Mouse (Mus musculus) cerebellum, postnatal 25 days (tissue): ENCODE data around the gene Cacna1e.

Source experiments
- DNase-seq, 2 experiments: peaks; one replicate each; pipeline ENCODE4 v3.0.0; 2021; ENCODE audit warnings: mixed read lengths in 2 of 2

Gene Cacna1e

DNA sequence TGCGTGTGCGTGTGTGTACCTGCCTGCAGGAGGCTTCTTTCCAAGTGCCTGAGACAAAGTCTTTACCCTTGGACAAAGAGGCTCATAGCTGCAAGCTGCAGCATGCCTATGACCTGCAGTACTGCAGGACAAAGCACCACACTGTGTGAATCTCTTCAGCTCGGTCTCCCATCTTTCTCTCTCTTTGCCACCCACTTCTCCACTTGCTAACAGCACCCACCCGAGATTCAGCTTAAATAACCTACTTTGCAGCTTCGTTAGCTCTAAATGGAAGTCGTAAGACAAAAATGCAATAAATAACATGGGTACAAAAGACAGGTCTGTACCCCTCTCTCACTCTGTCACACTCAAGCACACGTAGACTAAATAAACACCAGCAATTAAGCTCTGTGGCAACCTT lies 268.5 kb downstream of the Cacna1e start:
- DNase-seq = no peak

DNA sequence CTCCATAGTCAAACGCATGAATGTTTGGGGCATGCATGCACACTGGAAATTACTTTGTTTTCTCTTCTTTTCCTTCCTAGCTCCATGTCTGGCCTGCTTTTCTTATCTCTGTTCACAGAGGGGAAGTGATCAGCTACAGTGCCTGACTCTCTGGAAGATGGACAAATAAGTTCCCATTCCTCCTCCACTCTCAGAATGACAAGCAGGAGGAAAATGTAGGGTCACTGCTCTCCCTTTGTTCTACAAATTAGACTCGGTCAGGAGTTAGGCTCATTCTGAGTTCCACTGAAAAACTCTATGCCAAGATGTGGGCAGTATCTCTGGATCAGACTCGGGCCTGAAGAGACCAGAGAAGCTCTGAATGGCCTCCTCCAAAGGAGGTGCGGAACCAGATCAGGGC lies 275.8 kb downstream of the Cacna1e start:
- DNase-seq = no peak

DNA sequence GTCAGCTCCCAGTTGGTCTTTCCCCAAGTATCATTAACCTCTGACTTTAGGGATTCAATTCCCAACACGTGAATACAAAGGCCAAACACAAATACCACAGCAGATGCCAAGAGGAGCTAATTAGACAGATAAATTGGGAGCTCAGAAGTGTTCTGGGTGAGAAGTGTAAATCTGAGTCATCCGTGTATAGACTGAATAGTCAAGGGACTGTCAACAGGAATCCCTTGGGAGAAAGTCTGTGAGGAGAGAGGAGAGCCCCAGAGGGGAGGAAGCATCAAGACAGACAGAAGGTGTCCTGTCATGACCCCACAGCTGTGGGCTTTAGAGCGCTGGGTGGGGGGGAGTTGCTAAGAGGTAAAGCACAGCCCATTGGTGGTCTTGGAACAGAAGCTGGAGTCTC lies 276.9 kb downstream of the Cacna1e start:
- no peak for DNase-seq

DNA sequence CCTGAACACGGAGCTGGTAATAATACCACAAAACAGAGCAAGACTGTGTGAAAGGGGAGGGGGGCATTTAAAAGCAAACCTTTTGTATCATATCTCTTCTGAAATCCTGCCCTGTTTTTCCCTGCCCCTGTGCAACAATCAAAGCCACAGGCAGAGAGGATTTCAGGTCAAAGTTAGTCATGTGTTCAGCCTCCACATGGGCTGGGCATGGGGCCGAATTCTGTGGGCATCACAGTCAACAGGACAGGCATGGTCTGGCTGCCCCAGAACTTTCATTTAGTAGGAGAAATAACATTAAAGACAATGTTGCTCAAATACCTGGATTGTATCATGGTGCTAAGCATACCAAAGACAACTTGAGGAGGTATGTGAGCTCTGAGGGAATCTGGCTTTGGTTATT lies 278.7 kb downstream of the Cacna1e start:
- peak; percentile 67 to 81 for DNase-seq

DNA sequence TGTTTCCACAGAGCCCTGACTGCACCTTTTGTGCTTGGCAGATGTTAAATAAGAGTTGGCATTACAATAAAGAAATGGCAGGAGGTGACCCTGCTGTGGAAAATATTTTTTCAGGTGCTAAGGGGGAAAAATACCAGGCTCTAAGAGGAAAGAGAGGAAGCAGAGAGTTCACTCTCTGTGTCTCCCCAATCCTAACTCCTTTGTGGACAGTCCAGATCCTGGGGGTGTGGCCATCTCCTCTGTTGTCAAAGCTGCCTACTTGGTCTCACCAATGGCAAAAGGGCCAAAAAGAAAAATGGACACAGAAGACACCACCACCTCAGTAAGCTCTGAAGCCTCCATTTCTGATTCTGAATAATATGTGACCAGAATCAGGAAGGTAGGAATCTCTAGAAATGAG lies 280.5 kb downstream of the Cacna1e start:
- DNase-seq = no peak

DNA sequence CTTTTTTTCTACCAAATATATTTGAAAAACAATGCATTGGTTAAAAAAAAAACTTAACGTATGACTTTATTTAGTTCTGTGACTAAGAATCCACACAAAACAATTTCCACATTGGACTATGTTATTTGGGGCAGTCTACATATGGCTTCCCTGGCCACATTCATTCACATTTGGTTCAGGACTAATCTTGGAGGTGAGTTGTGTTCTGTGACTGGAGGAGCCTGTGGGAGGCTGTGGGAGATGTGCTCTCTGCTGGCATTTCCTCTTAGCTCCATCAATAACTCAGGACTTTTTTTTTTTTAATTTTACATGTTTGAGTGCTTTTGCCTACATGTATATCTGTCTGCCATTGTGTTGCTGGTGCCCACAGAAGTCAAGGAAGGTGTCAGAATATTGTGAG lies 281.8 kb downstream of the Cacna1e start:
- DNase-seq = no peak

DNA sequence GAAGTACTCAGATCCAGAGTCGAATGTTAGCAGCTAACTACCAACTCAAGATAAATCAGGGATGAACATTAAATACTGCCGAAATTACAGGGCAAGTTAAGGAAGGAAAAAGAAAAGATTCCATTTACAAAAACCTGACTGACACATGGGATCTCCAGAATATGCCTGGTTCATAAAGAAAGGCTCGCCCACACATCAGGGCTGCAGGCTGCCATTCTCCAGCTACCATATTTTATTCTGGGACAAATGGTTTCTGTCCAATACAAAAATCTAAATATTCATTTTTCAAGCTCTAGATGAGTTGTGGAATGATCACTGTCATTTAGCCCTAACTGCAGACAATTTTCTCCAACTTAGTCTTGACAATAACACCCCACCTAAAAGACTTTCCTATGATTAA lies 301.8 kb downstream of the Cacna1e start:
- no peak for DNase-seq

DNA sequence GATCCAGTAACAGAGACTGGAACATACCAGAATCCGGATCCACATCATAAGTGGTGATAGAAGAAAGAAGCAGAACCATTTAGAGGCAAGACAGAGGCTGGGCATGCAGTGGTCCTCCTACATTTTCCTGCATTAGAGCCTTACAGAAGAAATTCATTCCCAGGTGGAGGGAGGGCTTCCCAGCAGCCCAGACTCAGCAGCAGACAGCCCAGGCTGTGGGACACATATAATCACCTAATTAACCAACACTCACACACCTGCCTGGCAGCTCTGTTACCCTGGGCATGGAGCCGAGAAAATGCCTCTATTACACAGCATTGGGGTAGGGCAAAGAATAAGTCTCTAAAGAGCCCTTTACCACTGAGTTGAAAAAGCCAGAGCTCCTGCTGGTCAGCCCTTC lies 304.4 kb downstream of the Cacna1e start:
- DNase-seq = peak in 1 of 2 experiments; percentile 19

DNA sequence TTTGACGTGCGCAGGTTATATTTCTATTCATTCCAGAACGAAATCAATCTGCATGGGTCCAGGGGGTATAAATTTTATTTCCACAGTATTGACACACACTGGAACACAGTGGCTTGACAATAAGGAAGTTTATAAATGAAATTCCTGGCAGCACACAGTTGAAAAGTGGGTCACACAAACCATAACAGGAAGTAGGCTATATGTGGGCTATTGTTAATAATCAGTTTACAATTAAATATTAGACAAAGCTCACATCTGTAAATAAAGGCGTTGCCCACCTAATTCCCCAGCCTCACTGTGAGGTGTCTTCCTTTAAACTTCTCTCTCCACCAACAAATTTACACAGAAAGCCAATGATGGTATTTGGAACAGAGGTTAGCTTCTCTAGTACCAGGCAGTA lies 305.6 kb downstream of the Cacna1e start:
- DNase-seq = no peak

DNA sequence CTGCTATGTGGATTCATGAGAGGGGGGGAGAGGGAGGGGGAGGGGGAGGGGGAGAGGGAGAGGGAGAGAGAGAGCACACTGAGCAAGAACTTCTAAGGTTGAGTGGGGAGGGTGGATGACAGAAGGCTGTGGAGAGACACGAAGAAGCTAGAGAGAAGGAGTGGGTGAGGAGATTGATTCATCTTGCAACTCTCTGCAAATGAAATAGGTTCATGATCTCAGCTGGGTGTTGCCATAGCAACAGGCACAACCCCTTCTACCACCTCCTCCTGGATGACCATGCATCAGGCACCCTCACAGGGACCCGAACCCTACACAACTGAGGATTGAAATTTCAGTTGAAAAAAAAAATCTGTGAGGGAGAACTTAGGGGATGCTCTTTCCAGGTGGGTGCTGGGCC lies 307.9 kb downstream of the Cacna1e start:
- no peak for DNase-seq

DNA sequence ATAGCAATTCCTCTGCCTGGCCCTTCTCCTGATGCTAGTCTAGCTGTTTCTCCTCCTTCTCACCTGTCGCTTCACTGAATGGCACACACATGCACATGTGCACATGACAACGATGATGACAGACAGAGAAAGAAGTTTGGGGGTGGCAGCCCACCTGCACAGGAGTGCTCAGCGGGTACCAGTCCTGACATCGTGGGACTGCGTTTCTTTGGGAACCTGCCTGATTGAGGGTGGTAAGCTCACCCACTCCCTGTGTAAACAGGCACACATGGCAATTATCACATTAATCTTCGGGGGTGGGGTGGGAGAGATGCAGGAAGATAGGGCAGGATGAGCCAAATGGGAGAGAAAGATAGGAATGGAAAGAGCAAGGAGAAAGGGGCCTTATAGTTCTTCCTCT lies 318.3 kb downstream of the Cacna1e start:
- DNase-seq = no peak

DNA sequence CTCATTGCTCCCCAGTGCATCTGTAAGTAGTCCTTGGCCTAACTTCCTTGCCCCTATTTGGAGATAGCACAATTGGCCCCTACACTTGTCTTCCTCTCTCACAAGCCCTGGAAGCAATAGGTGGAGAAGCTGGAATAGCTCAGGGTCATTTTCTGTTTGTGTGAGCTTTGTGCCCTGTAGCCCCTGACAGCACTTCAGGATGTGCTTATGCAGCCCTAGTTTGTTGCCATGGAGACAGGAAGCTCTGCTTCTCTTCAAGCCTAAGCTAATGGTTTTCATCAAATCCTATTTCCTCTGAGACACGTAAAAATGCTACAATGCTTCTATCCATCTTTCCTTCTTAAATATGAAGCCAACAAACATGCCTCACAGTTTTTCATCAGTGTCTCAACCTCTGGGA lies 328.5 kb downstream of the Cacna1e start:
- DNase-seq = no peak

DNA sequence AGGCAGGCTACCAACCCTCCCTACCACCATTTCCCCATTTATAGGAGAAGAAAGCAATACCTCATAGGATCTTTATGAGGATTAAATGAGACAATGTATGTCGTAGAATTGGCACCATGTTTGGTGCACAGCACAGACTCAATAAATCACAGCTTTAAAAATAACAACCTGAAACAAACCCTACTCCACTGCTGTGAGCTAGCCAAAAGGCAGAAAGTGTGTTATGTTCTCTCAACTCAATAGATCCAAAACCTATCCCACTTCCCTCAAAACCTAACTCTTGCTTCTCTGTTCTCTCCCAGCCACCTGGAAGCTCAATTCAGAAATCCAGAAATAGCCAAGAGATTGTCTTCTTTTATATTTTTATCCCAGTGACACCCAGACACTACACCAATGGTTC lies 331.2 kb downstream of the Cacna1e start:
- DNase-seq = no peak

DNA sequence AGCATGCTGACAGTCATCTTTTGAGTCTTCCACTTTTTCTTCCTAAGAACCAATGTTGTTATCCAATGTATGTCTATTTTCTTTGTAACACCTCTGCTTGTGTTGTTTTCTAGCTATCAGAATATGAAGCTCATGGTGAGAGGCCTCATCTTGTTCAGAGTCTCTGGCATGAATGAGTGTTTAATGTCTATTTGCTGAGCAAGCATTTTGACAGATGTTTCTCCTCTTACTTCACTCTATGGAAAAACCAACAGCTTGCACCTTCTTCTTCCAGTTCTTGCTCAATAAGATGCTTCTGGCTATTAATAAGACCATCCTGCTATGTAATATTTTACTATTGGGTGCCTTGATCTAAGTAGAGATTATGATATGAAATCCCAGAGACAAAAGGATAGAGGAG lies 346.9 kb downstream of the Cacna1e start:
- no peak for DNase-seq

DNA sequence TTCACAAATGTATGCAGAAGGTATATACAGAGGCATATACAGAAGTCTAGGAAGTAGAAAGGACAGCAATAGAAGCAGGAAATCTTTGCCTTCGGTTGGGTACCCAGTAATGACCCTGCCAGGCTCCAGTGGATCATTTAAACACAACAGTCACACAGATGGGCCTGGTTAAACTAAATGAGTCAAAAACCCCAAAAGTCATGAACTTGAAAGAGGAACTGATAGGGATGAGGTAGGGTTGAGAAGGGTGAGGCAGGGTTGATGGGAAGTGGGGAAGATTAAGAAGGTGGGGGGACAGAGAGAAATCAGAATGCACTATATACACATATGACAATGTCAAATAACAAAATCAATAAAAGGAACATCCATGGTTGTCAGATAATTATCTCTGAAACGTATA lies 347.5 kb downstream of the Cacna1e start:
- no peak for DNase-seq

DNA sequence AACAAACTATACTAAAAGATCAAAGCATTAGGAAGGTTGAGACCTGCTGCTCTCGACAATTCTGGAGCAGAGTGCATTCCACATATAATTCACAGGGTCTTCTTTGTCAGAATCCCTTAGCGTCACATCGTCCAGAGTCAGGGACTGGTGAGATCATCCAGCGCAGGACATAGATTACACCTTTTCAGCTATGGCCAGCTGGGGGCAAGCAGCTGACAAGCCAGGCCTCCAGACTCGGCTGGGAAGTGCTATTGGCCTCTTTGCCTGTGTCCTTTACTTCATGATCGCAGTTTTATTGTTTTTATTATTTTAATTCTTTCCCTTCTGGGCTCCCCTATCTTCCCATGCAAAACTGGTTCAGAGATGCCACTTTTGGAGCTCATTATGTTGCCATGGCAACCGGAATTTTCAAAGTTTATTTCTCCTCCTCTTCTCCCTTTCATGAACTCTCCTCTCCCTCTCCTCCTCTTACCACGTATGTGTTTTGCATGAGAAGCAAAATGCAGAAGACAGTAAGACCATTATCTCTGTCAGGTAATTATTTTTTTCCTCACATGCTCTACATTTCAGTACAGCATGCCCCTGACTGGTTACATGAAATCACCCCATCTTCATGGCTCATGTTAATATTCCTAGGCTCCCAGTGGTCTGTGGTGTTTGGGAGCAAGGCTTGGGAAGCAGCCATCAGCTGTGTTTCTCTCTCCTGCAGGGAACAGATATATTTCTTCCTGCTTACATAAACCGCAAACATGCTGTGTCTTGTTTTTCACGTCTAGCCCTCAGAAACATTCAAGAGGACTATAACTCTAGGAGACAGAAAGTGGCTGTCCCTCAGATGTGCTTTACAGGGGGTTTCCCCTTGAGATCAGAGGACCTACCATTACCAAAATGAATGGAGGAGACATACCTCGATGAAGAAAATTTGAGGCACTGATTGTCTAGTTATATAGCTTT lies 351.0 kb downstream of the Cacna1e start:
- DNase-seq = no peak

DNA sequence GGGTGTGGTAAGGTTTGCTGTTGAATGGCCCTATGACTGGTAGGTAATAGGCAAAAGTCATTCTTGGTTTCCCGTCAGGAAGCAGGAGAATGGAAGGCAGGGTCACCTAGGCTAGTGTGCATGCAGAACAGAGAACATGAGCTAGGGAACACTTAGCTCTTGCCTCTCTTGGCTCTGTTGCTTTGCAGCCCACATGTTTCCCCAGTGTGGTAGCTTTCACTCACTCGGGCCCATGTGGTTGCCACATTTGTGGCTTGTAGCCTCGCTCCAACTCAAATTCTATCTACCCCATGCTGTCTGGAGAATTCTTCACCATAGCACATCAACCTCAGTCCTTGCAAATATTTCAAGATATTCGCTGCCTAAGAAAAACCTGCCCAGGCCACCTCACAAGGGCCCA lies 354.6 kb downstream of the Cacna1e start:
- DNase-seq = no peak

DNA sequence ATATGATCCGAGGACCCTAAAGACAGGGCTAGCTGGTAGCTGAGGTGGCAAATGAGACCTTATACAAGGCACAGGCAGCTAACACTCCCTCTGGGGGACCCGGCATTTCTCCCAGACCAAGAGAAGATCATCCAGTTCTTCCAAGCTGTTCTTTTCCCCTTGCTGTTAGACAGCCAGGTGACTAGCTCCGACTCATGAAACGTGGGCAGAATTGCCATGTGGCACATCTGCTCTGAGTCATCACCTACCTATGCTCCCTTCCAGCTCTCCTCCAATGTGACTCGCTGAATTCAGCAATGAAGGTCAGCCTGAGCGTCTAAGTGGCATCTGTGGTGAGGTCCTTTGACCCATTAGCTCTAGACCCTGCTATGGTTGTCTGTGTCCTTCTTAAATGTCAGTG lies 355.5 kb downstream of the Cacna1e start:
- DNase-seq = no peak

DNA sequence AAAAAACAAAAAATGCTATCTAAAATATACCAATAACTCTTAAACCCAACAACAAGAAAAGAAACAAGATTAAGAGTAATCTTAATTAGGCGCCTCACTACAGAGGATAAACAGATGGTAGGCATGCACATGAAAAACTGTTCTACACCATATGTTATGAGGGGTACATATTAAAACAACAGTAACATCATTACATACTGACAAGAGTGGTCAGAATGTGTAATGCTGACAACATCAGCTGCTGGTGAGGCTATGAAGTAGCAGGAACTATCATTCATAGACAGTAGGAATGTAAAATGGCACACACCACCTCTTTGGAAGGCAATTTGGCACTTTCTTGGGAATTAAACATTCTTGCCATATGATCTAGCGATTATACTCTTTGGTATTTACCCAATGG lies 363.6 kb downstream of the Cacna1e start:
- no peak for DNase-seq

DNA sequence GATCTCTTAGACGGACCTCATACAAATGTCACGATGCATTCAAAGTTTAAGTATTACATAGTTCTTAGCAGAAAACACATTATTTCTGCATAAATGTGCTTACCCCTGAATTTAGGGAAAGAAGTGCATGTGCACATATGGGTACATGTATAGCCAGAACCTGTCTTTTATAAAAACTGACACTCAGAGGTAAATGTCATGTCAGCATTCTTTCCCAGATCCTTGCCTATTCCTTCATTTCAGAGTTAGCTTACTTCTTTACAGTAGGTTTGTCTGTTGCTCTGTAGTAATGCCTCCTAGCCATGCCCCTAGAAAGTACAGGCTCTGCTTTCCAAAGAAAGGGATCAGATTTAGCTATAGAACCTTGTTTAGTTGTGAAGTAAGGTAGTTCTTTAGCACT lies 369.0 kb downstream of the Cacna1e start:
- DNase-seq = no peak

DNA sequence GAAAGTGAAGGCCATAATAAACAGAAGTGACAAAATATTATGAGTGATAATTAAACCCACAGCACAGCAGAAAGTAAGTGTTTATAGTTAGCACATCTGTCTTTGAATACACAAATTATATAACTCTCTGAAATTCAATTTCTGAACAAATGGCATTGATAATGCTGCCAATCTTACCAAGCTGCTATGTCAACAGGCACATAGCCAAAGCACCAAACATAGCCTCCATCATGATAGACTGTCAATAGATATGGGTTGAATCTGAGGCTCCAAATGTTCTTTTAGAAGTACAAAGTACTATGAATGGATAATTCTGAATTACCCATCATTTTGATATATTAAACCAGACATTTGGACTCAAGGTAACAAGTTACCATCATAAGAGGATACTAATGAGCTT lies 372.6 kb downstream of the Cacna1e start:
- DNase-seq = no peak

DNA sequence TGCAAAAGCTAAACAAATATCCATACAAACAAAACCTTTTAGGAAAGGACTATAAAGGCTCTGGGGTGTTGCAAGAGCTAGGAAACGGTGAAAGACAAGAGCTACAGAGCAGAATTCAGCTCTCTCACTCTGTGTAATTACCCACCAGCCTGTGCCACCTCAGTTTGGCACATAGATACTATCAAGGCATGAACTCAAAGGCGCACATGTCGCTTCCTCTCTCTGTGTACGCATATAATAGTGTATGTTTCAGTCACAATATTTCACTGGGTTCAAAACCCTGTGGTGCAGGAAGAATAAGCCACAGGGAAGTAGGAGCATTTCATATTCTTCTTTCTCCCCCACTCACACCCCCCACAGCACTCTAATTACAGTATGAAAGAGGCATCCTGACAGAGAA lies 380.3 kb downstream of the Cacna1e start:
- DNase-seq = no peak

DNA sequence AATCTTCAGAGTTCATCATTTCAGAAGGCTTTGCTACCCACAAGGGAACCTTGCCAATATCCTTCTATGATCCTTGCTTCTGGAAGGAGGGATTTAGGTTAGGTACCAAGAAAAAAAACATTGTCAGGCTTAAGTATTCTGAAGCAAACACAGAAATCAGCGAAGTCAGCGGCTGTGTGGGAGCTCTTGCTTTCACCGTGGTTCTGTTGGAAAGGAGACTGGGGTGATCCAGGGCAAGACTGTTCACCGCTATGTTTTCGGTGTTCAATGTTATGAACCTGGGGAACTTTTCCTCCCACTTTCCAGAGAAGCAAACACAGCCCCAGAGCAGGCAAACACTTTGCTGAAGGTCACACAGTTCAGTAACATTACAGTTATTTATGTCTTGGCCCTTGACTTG lies 383.4 kb downstream of the Cacna1e start:
- DNase-seq = no peak

DNA sequence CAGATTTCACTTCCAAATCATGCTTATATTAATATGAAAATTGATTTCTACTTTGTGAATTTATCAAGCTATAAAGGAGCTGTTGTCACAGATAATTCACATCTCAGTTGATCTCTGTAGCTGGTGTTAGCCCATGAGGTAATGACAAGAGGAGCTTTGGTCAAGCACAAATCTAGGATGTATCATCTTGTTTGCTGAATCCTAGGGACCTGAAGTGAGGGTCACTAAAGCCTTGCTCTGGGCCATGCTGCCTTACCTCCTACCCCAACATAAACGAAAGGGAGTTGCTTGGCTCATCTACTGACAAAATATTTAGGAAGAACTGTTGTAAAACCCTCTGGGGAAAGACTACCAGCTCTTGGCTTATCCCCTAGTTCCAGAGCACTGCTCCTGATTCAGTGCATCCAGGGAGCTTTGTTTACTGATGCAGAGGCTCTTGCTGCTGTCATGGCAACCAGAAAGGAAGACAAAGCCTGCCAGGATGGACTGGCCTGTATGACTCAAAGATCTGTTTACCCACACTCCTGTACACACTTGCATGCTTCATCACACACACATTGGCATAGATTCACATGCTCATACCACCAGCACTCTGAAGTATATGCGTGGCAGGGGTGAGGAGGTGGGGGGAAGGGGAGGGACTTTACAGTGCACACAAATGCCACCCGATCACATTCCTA lies 384.0 kb downstream of the Cacna1e start:
- peak; percentile 46 to 61 for DNase-seq
